Mouse (Mus musculus): ENCODE measurements around the gene Gcn1l1. TPM values are rescaled to one million over a fixed set of nuclear protein-coding genes. Genes with fewer than 3 reads are reported as not detected.

Gcn1l1 gene
- total RNA-seq (2023) = 100 to 1,000 TPM; 108 to 112 TPM

GRCm38 (mm10) chr5:115564737-115565393 is at the start of gene Gcn1l1:
Gene Gcn1l1 (plus strand): TSS chr5:115565254.

GRCm38 (mm10) chr5:115559237-115560101 is 5.6 kb upstream of the Gcn1l1 start, which contains the start of gene Rplp0:
Gene Rplp0 (plus strand): TSS chr5:115559467.

DNA sequence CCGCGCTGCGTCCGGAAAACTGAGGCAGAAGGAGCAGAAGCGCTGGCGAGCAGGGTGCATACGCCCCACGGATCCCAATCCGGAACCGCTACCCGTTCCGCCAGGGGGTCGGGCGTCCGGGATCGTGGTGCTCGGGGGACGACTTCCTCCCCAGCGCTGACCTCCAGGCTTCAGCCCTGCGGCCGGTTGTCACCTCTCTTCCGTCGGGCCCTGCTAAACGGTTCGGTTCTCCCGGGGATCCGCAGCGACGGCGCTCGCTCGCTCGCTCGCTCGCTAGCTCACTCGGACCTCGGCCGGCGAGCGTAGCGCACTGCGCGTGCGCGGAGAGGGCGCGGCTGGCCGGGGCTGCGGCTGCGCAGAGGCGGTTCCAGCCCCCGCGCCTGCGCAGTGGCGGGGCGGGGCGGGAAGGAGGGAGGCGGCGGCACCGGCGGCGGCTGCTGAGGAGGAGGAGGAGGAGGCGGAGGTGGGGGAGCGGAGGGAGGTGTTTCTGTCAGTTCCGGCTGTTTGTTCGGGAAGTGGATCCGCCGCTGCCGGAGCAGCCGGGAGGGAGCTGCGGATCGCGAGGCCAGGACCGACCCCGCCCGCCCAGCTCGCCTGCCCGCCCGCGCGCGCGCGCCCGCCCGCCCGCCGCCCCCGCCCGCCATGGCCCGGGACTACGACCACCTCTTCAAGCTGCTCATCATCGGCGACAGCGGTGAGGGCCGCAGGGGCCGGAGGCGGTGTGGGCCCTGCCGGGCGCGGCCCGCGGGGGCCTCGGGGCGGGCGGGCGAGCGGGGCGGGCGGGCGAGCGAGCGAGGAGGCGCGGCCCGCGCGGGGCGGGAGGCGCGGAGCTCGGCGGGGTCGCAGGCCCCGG is 66.7 kb downstream of the Gcn1l1 start, which contains the start of gene Rab35:
TSS of gene Rab35 (plus strand) at position 404 of the 853 bp plus-strand sequence.

Other genes with a start within 250 kb of the Gcn1l1 start
- gene Srsf9, start 238.1 kb upstream of the Gcn1l1 start, total RNA-seq (2023) = 10 to 100 TPM; 69.6 to 71.0 TPM
- gene Gatc, start 224.1 kb upstream of the Gcn1l1 start, total RNA-seq (2023) = 10 to 100 TPM; 13.0 to 13.1 TPM
- gene Triap1, start 224.0 kb upstream of the Gcn1l1 start, total RNA-seq (2023) = 10 to 100 TPM; 24.3 to 26.9 TPM
- 100 to 1,000 TPM; 199 to 204 TPM for gene Cox6a1, start 216.3 kb upstream of the Gcn1l1 start, total RNA-seq (2023)
- not detected for gene Msi1, start 135.7 kb upstream of the Gcn1l1 start, total RNA-seq (2023)
- gene Pla2g1b, start 99.0 kb upstream of the Gcn1l1 start, total RNA-seq (2023) = not detected
- gene Sirt4, start 80.5 kb upstream of the Gcn1l1 start, total RNA-seq (2023) = 10 to 100 TPM; 19.4 to 21.5 TPM
- gene Pxn, start 58.6 kb upstream of the Gcn1l1 start, total RNA-seq (2023) = 10 to 100 TPM; 73.5 to 97.2 TPM
- gene Rplp0, start 5.8 kb upstream of the Gcn1l1 start, total RNA-seq (2023) = 1,000 to 10,000 TPM; 1,374 to 1,413 TPM
- gene Rab35, start 66.7 kb downstream of the Gcn1l1 start, total RNA-seq (2023) = 10 to 100 TPM; 61.3 to 69.9 TPM
- gene Bicdl1, start 166.4 kb downstream of the Gcn1l1 start, total RNA-seq (2023) = 1 to 10 TPM; 3.4 to 5.1 TPM